Mouse (Mus musculus) bone marrow, adult 2 months (tissue): Measurements from ENCODE around the gene Rab36.

ENCODE experiments used
- CTCF ChIP-seq: fragments of 200-500 bp; IDR thresholded peaks from 2 replicates; pipeline ENCODE4 v1.5.1; 2011; ENCODE audit warnings: low read length, control low read depth; ENCODE audit not compliant: control insufficient read depth, insufficient read depth
- POLR2A ChIP-seq: fragments of 200-500 bp; IDR thresholded peaks from 2 replicates; pipeline ENCODE4 v1.6.1; 2011; ENCODE audit warnings: low read depth, mild to moderate bottlenecking, control low read depth, low read length, borderline replicate concordance; ENCODE audit not compliant: control insufficient read depth

GRCm38 (mm10) chr10:74990584-74991322, 46.1 kb upstream of the Rab36 start:
- TF ChIP-seq CTCF (no peak), POLR2A (no peak)
